Mouse (Mus musculus): ENCODE measurements at regions not wholly inside any gene's neighbourhood (a gene's known extent, or its start where the extent isn't known, plus 50 kb on each side); places are given as distances from the start of the nearest gene placed in this dataset.

DNA sequence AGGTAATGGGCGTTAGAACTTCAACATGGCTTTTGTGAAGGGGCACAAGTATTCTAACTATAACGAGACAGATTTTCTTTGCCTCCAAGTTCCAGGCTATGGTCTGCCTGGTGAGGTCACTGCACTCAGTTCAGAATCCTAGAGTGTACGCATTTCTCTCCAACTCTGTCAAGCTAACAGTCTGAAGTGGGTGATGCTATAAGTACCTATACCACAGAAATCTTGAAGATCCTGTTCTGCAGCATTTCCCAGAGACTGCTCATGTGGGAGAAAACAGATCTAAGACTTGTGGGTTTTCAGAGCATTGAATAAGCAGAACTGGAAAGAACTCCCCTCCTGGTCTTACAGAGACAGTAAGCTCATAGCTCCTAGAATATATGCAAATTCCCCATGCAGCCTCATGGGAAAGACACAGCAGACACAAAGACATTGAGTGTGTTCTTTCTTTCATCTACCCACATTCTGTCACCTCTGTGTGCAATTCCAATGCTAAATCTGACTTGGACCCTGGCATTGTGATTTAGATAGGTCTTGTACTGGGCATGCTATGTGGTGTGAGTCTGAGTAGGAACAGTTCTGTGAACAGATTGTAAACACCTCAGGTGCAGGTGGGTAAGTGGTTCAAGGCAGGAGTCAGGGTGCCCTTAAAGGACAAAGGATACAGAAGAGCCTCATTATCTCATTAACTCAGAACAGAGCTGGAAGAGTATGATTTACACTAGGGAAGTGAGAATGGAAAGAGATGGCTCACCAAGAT is 245.1 kb upstream of the Cpeb2 start:
- 86% methylated on average over 3 of the region's 3 CpGs for WGBS
- H3K27ac ChIP-seq (replicated peaks): no peak overlapping the region
- no peak for ATAC-seq (ENCODE audit: low FRiP score)
- no peaks in the 10 kb centered on the region for H3K9me3 ChIP-seq (replicated peaks)
- no peak overlapping the region for H3K4me3 ChIP-seq (replicated peaks)
- no peak overlapping the region for H3K9ac ChIP-seq (replicated peaks)
- no peaks in the 10 kb centered on the region for H3K4me1 ChIP-seq
- no peaks in the 10 kb centered on the region for H3K27me3 ChIP-seq (replicated peaks)
- H3K4me2 ChIP-seq: no peak overlapping the region
- H3K36me3 ChIP-seq: no peaks in the 10 kb centered on the region

- ATAC-seq (ENCODE audit: low FRiP score): no peak
- 91% methylated on average over 3 of the region's 3 CpGs for WGBS
Observed at GRCm38 (mm10) chr5:42989287-42989686, 243.7 kb upstream of the Cpeb2 start.

DNA sequence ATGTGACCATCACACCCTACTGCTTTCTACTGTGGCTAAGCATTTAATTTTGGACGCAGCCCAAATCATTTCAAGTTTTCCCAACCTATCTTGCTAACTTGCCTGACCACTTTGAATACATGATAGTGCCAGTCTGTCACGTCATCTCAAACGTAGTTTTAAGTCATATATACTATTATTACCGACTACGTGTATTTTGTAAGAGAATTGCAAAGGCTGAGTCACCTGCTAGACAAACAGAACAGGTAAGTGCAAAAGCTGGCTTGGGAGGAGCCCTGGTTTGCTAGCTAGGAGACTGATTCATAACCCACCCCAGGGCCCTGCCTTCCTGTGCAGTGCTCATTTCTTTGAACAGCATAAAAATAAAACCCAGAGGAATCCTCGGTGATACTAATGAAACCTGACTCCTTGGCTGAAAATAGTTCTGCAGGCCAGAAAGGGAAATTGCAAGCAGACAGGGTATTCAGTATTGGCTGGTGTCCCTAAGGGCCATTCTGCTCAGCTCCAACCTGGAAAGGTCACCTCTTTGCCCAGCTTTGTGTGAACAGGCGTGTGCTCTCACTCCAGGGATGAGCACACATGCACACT is 208.9 kb upstream of the Cpeb2 start:
- H3K9ac ChIP-seq (replicated peaks): no peak overlapping the region
- H3K4me2 ChIP-seq: no peak overlapping the region
- no peaks in the 10 kb centered on the region for H3K9me3 ChIP-seq (replicated peaks)
- 89% methylated on average over 7 of the region's 7 CpGs for WGBS
- no peaks in the 10 kb centered on the region for H3K27me3 ChIP-seq (replicated peaks)
- no peak overlapping the region for H3K27ac ChIP-seq (replicated peaks)
- H3K36me3 ChIP-seq: no peaks in the 10 kb centered on the region
- ATAC-seq (ENCODE audit: low FRiP score): no peak
- H3K4me1 ChIP-seq: no peaks in the 10 kb centered on the region
- H3K4me3 ChIP-seq (replicated peaks): no peak overlapping the region

More at GRCm38 (mm10) chr5:42989287-42989686, 243.7 kb upstream of the Cpeb2 start:
- Histone ChIP-seq H3K27ac (replicated peaks) (no peak overlapping the region), H3K27me3 (replicated peaks) (no peaks in the 10 kb centered on the region), H3K9ac (replicated peaks) (no peak overlapping the region), H3K36me3 (no peaks in the 10 kb centered on the region), H3K9me3 (replicated peaks) (no peaks in the 10 kb centered on the region), H3K4me2 (no peak overlapping the region), H3K4me3 (replicated peaks) (no peak overlapping the region), H3K4me1 (no peaks in the 10 kb centered on the region)

DNA sequence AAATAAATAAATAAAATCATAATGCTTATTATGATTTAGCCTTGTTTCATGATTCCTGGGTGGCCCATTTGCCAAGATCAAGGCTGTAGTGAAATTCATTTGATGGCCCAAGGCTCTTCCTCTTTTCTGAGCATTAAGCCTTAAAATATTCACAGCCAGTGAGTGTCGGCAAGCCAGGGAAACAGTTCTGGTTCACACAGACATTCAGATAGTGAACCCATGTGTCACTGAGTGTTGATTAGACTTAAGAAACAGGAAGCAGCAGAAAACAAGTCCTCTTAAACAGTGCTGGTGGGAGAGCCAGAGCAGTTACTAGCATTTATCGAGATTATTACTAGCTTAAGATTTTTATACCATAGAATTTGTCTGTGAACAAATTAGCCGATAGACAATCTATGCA is 201.7 kb upstream of the Cpeb2 start:
- Histone ChIP-seq H3K27ac (replicated peaks) (no peak overlapping the region), H3K9me3 (replicated peaks) (no peaks in the 10 kb centered on the region), H3K27me3 (replicated peaks) (no peaks in the 10 kb centered on the region), H3K9ac (replicated peaks) (no peak overlapping the region), H3K4me3 (replicated peaks) (no peak overlapping the region), H3K4me2 (no peak overlapping the region), H3K36me3 (no peaks in the 10 kb centered on the region), H3K4me1 (no peaks in the 10 kb centered on the region)
- no peak for ATAC-seq (ENCODE audit: low FRiP score)
- 83% methylated on average over 3 of the region's 3 CpGs for WGBS

DNA sequence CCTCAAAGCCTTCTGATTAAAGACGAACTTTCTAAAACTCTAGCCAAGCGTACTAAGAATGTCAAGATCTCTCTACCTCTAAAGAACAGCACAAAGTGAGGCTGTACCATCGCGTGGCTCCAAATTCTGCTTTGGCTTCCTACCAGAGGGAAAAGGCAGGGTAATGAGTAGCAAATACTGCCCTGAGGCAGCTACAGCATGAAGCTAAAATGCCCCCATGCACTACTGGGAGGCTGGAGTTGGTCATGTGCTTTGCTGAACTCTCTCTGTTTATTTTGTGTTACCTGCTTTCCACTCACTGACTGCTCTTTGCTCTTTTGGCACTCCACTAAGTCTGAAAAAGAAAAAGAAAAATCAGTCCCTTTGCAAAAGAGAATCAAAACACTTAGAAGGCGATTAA is 201.1 kb upstream of the Cpeb2 start:
- no peaks in the 10 kb centered on the region for H3K4me1 ChIP-seq
- no peak overlapping the region for H3K27ac ChIP-seq (replicated peaks)
- H3K4me2 ChIP-seq: no peak overlapping the region
- H3K27me3 ChIP-seq (replicated peaks): no peaks in the 10 kb centered on the region
- H3K9ac ChIP-seq (replicated peaks): no peak overlapping the region
- no peak overlapping the region for H3K4me3 ChIP-seq (replicated peaks)
- no peaks in the 10 kb centered on the region for H3K36me3 ChIP-seq
- 83% methylated on average over 5 of the region's 5 CpGs for WGBS
- no peak for ATAC-seq (ENCODE audit: low FRiP score)
- H3K9me3 ChIP-seq (replicated peaks): no peaks in the 10 kb centered on the region

DNA sequence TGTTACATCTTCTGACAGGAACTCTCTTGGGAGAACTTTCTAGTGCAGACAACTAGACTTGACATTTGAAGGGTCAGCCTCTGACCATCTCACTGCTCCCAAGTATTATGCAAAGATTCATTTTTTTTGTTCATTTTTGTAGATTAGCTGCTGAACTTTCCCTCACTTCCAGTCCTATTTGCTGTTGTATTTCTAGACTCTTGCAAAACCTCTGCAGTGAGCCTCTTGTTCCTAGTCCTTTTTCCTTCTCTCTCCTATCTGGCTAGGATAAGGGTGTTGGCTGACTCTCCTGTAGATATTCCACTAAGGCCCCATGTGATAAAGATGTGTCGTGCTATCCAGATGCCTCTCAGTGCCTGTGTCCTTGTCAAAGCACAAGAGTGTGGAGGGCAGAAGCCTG is 198.5 kb upstream of the Cpeb2 start:
- 94% methylated on average over 1 of the region's 1 CpGs for WGBS
- Histone ChIP-seq H3K36me3 (no peaks in the 10 kb centered on the region), H3K9ac (replicated peaks) (no peak overlapping the region), H3K4me2 (no peak overlapping the region), H3K9me3 (replicated peaks) (no peaks in the 10 kb centered on the region), H3K27ac (replicated peaks) (no peak overlapping the region), H3K4me1 (no peaks in the 10 kb centered on the region), H3K4me3 (replicated peaks) (no peak overlapping the region), H3K27me3 (replicated peaks) (no peaks in the 10 kb centered on the region)
- ATAC-seq (ENCODE audit: low FRiP score): no peak

GRCm38 (mm10) chr5:43037592-43037991 is 195.4 kb upstream of the Cpeb2 start:
- H3K27me3 ChIP-seq (replicated peaks): no peaks in the 10 kb centered on the region
- H3K4me3 ChIP-seq (replicated peaks): no peak overlapping the region
- no peak overlapping the region for H3K27ac ChIP-seq (replicated peaks)
- no peaks in the 10 kb centered on the region for H3K4me1 ChIP-seq
- ATAC-seq (ENCODE audit: low FRiP score): no peak
- no peak overlapping the region for H3K4me2 ChIP-seq
- H3K9me3 ChIP-seq (replicated peaks): no peaks in the 10 kb centered on the region
- WGBS: 70% methylated on average over 3 of the region's 3 CpGs
- H3K36me3 ChIP-seq: no peaks in the 10 kb centered on the region
- no peak overlapping the region for H3K9ac ChIP-seq (replicated peaks)

DNA sequence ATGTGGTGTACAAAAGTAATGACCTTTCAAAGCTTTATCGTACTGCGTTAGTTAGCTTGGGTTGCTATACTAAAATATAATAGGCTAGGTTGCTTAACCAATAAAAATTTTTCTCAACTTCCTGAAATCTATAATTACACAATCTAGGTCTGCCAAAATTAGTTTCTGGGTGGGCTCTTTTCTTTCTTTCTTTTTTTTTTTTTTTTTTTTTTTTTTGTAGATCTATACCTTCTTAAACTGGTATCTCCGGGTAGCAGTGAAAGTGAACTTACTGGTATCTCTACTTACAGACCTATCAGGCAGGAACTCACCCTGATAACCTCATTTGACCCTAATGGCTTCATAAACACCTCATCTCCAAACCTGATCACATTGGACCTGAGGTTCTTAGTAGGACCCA is 193.4 kb upstream of the Cpeb2 start:
- ATAC-seq (ENCODE audit: low FRiP score): no peak
- H3K27ac ChIP-seq (replicated peaks): no peak overlapping the region
- 98% methylated on average over 3 of the region's 3 CpGs for WGBS

GRCm38 (mm10) chr5:43042585-43042984 is 190.4 kb upstream of the Cpeb2 start:
- 88% methylated on average over 3 of the region's 3 CpGs for WGBS
- H3K4me3 ChIP-seq (replicated peaks): no peak overlapping the region
- no peak overlapping the region for H3K27ac ChIP-seq (replicated peaks)
- no peaks in the 10 kb centered on the region for H3K27me3 ChIP-seq (replicated peaks)
- H3K9ac ChIP-seq (replicated peaks): no peak overlapping the region
- ATAC-seq (ENCODE audit: low FRiP score): no peak
- H3K4me1 ChIP-seq: no peaks in the 10 kb centered on the region
- H3K9me3 ChIP-seq (replicated peaks): no peaks in the 10 kb centered on the region
- no peak overlapping the region for H3K4me2 ChIP-seq
- H3K36me3 ChIP-seq: no peaks in the 10 kb centered on the region

More for the DNA sequence above, 193.4 kb upstream of the Cpeb2 start:
- H3K36me3 ChIP-seq: no peaks in the 10 kb centered on the region
- H3K9ac ChIP-seq (replicated peaks): no peak overlapping the region
- H3K9me3 ChIP-seq (replicated peaks): no peaks in the 10 kb centered on the region
- H3K4me3 ChIP-seq (replicated peaks): no peak overlapping the region
- no peaks in the 10 kb centered on the region for H3K4me1 ChIP-seq
- no peak overlapping the region for H3K4me2 ChIP-seq
- H3K27me3 ChIP-seq (replicated peaks): no peaks in the 10 kb centered on the region

DNA sequence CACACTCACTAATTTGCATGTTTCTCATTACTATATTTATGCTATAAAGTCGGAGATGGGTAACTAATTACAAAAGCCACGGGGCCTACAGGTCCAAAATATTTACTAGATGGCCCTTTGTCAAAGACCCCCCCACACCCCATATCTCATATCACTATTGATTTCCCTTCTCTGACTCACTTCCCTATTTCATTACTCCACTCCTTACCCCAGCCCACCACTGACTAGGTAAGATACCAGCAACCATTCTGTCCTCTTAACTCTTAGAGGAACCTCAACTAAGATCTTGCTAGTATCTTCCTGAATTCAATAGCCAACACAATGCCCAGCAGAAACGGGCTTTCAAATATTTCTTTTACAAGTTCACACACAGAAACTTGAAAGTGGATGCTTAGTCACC is 187.1 kb upstream of the Cpeb2 start:
- no peaks in the 10 kb centered on the region for H3K9me3 ChIP-seq (replicated peaks)
- no peak overlapping the region for H3K4me3 ChIP-seq (replicated peaks)
- ATAC-seq (ENCODE audit: low FRiP score): no peak
- H3K36me3 ChIP-seq: no peaks in the 10 kb centered on the region
- WGBS: 95% methylated on average over 3 of the region's 3 CpGs
- H3K4me1 ChIP-seq: no peaks in the 10 kb centered on the region
- H3K27me3 ChIP-seq (replicated peaks): no peaks in the 10 kb centered on the region
- H3K27ac ChIP-seq (replicated peaks): no peak overlapping the region
- no peak overlapping the region for H3K4me2 ChIP-seq
- no peak overlapping the region for H3K9ac ChIP-seq (replicated peaks)

DNA sequence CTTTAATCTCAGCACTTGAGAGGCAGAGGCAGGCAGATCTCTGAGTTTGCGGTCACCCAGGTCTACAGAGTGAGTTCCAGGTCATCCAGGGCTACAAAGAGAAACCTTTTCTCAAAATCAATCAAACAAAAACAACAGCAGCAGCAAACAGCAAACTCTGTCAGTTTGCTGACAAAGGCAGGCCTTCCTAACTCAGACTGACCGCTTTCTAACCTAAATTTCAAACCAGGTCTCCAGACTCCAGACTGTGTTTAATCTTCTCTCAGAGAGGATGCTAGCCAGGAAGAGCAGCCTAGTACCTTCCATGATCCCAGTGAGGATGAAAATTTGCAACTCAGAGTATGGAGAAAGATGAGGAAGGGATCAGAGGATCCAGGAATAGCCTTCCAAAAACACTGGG is 185.7 kb upstream of the Cpeb2 start:
- no peaks in the 10 kb centered on the region for H3K36me3 ChIP-seq
- no peak for ATAC-seq (ENCODE audit: low FRiP score)
- no peaks in the 10 kb centered on the region for H3K4me1 ChIP-seq
- no peak overlapping the region for H3K4me3 ChIP-seq (replicated peaks)
- 99% methylated on average over 2 of the region's 2 CpGs for WGBS
- H3K4me2 ChIP-seq: no peak overlapping the region
- no peak overlapping the region for H3K9ac ChIP-seq (replicated peaks)
- no peak overlapping the region for H3K27ac ChIP-seq (replicated peaks)
- H3K9me3 ChIP-seq (replicated peaks): no peaks in the 10 kb centered on the region
- H3K27me3 ChIP-seq (replicated peaks): no peaks in the 10 kb centered on the region

DNA sequence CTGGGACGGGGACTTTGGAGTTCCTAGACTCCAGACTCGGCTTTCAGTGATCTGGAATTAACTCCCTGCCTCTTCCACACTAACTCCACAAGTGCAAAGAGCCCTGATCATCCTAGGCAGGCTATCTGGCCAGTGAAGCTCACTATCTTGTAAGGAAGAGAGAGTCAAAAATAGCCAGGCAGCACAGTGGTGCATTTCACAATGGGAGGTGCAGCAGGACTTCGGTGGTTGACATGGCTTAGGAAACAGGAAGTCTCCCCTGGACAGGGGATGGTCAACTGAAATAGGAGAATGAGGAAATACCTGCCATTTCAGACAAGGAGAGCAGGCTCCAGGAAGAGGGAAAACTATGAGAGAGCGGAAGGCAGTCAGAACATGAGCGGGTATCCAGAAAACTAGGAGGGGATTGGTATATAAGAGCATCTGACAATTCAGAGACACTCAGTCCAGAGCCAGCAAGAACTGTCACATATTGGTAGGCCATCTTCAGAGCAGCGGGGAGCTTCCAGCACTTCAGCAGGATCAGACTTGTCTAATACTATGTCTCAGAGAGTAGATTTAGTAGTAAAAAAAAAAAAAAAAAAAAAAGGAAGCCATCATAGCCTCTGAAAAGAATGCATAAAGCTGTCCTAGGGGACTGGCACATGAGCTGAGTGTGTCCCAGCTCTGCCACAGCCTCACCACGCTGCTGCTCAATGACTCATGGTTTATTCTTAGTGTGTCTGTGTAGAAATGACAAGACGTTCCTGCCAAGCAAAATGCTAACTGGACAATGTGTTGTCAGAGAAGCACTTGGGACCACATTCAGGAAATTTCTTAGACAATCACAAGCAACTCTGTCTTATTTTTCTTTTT is 184.5 kb upstream of the Cpeb2 start:
- H3K9me3 ChIP-seq (replicated peaks): no peaks in the 10 kb centered on the region
- 76% methylated on average over 8 of the region's 8 CpGs for WGBS
- H3K4me1 ChIP-seq: no peaks in the 10 kb centered on the region
- H3K27me3 ChIP-seq (replicated peaks): no peaks in the 10 kb centered on the region
- no peak overlapping the region for H3K4me3 ChIP-seq (replicated peaks)
- no peak for ATAC-seq (ENCODE audit: low FRiP score)
- no peak overlapping the region for H3K9ac ChIP-seq (replicated peaks)
- no peak overlapping the region for H3K4me2 ChIP-seq
- H3K36me3 ChIP-seq: no peaks in the 10 kb centered on the region
- H3K27ac ChIP-seq (replicated peaks): no peak overlapping the region
